Mouse (Mus musculus) adrenal gland, adult 18-20 months (tissue): ENCODE measurements at regions not wholly inside any gene's neighbourhood (a gene's known extent, or its start where the extent isn't known, plus 50 kb on each side); places are given as distances from the start of the nearest gene placed in this dataset.

Source experiments
- DNase-seq, 2 experiments: peaks; one replicate each; pipeline ENCODE4 v3.0.0; 2021 to 2022; ENCODE audit warnings: low spot score in 2 of 2

DNA sequence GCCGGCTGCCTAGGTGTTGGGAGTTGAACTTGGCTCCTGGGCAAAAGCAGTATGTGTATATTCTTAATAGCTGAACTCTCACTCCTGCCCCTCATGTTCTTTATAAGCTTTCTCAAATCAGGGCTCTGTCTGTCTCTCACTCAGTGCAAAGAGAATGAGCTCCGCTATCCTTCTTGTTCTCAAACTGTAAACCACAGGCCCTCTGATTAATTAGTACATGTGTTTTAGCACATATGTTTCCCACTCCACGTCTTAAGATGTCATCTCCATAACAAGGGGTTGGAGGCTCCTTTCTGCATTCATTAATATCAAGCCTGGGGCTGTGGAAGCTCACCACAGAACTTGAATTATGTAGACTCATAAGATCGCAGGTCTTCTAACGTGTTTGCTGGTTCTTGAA, 104.7 kb downstream of the Nsun3 start:
- DNase-seq, result no peak

GRCm38 (mm10) chr16:62676815-62677214, 109.8 kb downstream of the Nsun3 start:
- no peak for DNase-seq

- no peak for DNase-seq
Observed at GRCm38 (mm10) chr16:62657383-62657782, 129.2 kb downstream of the Nsun3 start.

DNA sequence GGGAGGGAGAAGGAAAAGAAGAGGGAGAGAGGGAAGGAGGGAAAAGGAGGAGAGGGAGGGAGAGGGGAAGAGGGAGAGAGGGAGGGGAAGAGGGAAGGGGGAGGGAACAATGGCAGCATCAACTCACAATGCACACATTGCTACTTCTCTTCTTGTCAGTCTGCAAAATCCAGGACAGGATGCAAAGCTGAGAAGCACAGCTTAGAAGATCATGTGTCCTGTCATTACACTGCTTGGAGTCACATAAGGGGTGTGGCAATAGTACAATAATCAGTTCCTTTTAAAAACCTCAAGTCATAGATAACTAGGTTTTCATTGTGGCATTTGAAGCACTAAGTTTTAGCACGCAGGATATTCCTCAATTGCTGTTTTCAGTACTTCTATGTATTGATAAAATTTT, 132.2 kb downstream of the Nsun3 start:
- no peak for DNase-seq

DNA sequence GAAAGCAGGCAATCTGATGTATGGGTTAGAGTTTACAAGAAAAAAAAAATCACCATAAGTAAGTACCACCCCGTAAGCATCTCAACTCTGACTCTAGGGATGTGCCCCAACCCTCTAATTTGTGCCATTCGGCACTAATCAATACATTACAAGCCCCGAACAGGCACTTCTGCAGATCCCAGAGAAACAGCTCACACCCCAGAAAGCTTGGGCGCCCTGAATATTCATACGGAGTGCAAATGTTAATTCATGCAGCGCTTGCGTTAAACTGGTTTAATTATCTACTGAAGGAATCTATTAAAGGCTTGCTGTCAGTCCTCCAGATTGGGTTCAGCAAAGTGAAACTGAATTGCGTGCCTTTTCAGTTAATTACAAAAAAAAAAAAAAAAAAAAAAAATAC, 132.8 kb downstream of the Nsun3 start:
- no peak for DNase-seq

DNA sequence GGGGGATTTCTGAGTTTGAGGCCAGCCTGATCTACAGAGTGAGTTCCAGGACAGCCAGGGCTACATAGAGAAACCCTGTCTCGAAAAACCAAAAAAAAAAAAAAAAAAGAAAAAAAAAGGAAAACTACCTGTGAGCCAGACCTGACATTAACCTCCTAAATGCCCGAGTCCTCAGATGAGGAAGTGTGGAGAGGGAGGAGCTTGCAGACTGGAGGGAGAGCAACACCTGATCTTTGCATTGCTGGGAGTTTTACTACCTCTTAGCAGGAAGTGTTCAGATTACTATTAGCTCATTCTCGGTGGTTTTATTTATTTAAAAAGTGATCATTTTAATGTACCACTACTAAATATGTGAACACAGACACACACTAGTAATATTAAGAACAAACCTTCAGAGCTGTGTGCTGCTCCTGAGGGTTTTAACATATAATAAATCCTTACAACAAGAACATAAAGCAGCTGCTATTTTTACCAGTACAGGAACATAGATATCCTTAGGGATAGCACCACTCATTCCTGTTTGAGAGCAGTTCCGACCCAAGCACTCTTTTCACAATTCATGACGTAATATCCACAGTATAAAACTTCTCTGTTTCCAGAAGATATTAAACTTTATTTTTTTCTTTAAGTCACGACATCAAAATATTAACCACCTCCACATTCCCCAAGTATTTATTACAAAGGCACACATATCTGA, 133.7 kb downstream of the Nsun3 start:
- DNase-seq, result no peak

- no peak for DNase-seq
Observed at GRCm38 (mm10) chr16:62650856-62651255, 135.8 kb downstream of the Nsun3 start.

GRCm38 (mm10) chr16:62648326-62648725, 138.3 kb downstream of the Nsun3 start:
- DNase-seq, result no peak

DNA sequence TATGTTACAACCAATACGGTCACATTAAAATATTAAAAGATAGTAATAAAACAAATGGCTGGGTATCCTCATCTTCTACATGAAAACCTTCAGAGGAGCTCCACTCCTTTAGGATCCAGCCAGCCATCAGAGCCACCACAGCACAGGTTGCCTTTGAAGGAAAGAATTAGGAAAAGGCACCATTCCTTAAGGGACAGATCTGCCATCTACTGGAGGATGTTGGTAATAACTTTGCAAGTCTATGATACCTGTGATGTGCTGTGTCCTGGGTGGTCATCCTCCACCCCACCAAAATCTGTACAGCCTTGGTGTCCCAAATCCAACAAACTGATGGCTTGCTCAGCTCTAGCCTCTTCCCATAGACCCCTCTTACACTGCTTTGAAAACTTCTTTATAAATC, 140.5 kb downstream of the Nsun3 start:
- no peak for DNase-seq

- no peak for DNase-seq
Observed at GRCm38 (mm10) chr16:62642859-62643403, 143.7 kb downstream of the Nsun3 start.

GRCm38 (mm10) chr16:62623938-62624337, 162.7 kb downstream of the Nsun3 start:
- DNase-seq, result no peak

GRCm38 (mm10) chr16:62610873-62611272, 175.7 kb downstream of the Nsun3 start:
- DNase-seq, result no peak

DNA sequence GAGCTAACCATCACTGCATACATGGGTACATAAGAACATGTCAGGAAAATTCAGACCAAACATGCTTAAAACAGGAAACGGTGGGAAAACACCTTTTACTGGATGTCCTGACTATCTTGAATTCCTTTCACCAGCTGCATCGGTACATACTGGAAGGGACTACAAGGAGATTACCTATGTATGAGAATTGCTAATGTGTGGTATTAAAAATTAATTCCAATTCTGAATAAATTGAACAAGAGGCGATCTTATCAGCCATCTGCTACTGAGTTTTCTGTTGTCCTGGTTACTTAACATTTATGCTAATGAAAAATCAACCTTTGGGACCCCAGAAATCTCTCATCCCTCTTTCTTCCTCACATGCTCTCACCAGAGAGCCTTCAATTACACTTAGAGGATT, 178.0 kb downstream of the Nsun3 start:
- no peak for DNase-seq

DNA sequence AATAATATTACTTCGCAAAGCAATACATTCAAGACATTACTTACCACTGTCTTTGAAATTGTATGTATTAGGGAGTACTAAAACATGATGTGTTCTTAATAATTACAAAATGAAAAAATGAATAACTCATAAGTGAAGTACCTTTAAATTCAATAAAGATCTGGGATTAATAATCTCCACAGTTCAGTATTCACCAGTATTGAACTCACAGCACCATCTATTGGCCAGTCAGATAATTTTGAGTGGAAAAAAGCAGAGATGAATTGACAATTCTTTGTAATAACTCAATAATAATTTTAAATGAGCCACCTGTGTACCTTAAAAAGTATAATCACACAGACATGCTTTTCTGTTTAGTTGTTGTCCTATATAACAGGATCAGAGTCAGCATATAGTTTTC, 180.7 kb downstream of the Nsun3 start:
- no peak for DNase-seq

GRCm38 (mm10) chr16:62562051-62562450, 224.6 kb downstream of the Nsun3 start:
- no peak for DNase-seq

DNA sequence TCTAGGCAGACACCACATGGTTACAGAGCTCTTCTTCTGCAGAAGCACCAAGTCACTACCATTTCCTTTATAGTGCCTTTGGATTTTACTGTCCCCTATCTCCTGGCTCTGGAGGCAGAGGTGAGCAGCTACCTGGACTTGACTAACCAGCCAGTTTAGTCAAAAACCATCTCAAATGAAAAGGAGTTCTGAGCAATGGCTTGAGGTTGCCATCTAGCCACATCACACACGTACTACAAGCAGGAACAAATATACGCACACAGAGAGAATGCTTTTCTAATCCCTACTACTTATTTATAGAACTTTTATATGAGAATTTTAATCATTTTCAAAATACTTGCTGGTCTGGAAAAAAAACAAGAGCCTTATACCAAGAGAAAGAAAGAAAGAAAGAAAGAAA, 243.5 kb downstream of the Nsun3 start:
- no peak for DNase-seq

DNA sequence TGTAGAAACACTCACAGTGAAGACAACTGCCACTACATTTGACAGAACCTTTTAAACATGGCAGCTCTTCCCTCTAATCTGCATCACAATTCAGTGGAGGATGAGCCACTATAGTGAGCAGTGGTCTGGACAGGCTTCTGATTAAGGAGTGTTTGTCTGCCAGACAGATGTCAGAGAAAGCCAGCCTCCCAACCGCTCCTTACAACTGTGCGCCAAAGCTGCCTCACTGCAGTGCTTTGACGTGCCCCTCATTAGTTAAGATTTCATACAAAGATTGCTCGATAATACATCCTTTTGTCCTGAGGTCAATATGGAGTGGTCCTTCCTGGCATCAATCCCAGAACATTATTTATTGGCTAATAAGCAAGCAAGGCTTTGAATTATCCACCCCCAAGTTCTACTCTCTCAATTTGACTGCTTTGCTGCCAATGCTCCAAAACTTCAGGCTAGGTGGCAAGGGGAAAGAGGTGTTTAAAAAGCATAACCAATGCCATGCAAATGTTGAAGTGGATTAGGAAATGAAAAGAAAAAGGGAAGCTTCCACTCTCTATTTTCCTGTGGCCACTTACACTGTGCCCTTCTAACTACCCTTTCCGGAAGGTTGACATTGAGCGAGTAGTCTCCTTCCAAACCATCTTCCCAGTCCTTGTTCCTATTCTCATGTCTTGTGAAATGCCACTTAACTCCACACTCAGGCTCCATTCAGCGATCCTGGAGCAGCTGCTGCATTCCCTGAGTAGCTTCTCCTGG, 248.7 kb downstream of the Nsun3 start:
- no peak for DNase-seq

- DNase-seq, result no peak
Observed at GRCm38 (mm10) chr16:62509321-62509720, 277.3 kb downstream of the Nsun3 start.

- DNase-seq, result no peak
Observed at GRCm38 (mm10) chr16:62506725-62507482, 279.7 kb downstream of the Nsun3 start.

GRCm38 (mm10) chr16:62500870-62501269, 285.7 kb downstream of the Nsun3 start:
- no peak for DNase-seq

GRCm38 (mm10) chr16:62500334-62500733, 286.3 kb downstream of the Nsun3 start:
- DNase-seq, result no peak

- no peak for DNase-seq
Observed at GRCm38 (mm10) chr16:62498761-62499160, 287.9 kb downstream of the Nsun3 start.
